Mouse (Mus musculus) G1E-ER4 (cell line): ENCODE results near the gene Smyd3. TPM values are rescaled to one million over a fixed set of nuclear protein-coding genes. Genes with fewer than 3 reads are reported as not detected.

Source experiments
- GATA1 ChIP-seq: IDR thresholded peaks from one replicate; pipeline ENCODE4 v1.8.0; 2012; ENCODE audit warnings: low read length, inconsistent platforms
- polyA plus RNA-seq: library from polyadenylated mRNA; stranded (reverse); fragments of >175 nt; gene quantifications from 2 replicates; pipeline ENCODE4 v1.2.3, GENCODE M21; 2012

Smyd3 gene
- polyA plus RNA-seq, 1 experiment: 4.1 TPM

- no peak for TF ChIP-seq GATA1
These were observed 30.6 kb downstream of the Smyd3 start for GRCm38 (mm10) chr1:179487238-179487637.

GRCm38 (mm10) chr1:179485784-179486540, 31.9 kb downstream of the Smyd3 start:
- no peak for TF ChIP-seq GATA1

GRCm38 (mm10) chr1:179480862-179481261, 37.0 kb downstream of the Smyd3 start:
- no peak for TF ChIP-seq GATA1

- TF ChIP-seq GATA1: no peak
These were observed 40.5 kb downstream of the Smyd3 start for GRCm38 (mm10) chr1:179477157-179477902.

- TF ChIP-seq GATA1: no peak
These were observed 41.2 kb downstream of the Smyd3 start for GRCm38 (mm10) chr1:179476461-179477156.

- no peak for TF ChIP-seq GATA1
These were observed 43.1 kb downstream of the Smyd3 start for GRCm38 (mm10) chr1:179474776-179475175.

GRCm38 (mm10) chr1:179473920-179474643, 43.8 kb downstream of the Smyd3 start:
- TF ChIP-seq GATA1: no peak

- TF ChIP-seq GATA1: no peak
These were observed 49.9 kb downstream of the Smyd3 start for GRCm38 (mm10) chr1:179467970-179468369.

- no peak for TF ChIP-seq GATA1
These were observed 55.5 kb downstream of the Smyd3 start for GRCm38 (mm10) chr1:179462376-179462775.

GRCm38 (mm10) chr1:179461019-179461814, 56.6 kb downstream of the Smyd3 start:
- TF ChIP-seq GATA1: no peak

- TF ChIP-seq GATA1: no peak
These were observed 58.9 kb downstream of the Smyd3 start for GRCm38 (mm10) chr1:179458987-179459368.

- TF ChIP-seq GATA1: no peak
These were observed 59.4 kb downstream of the Smyd3 start for GRCm38 (mm10) chr1:179458236-179458986.

- no peak for TF ChIP-seq GATA1
These were observed 63.2 kb downstream of the Smyd3 start for GRCm38 (mm10) chr1:179454600-179454999.

- no peak for TF ChIP-seq GATA1
These were observed 66.6 kb downstream of the Smyd3 start for GRCm38 (mm10) chr1:179451211-179451610.
